Mouse (Mus musculus): Measurements from ENCODE around the gene Spag16.

GRCm38 (mm10) chr1:70165343-70166158 lies 338.8 kb downstream of the Spag16 start:
- no peak for TF ChIP-seq TCF12 (IDR thresholded peaks at IDR 0.05; ENCODE audit: insufficient read depth, poor library complexity, severe bottlenecking)
- TF ChIP-seq MAX (IDR thresholded peaks at IDR 0.05; ENCODE audit: low read depth): no peak
- no peak for TF ChIP-seq SRF (IDR thresholded peaks at IDR 0.05; ENCODE audit: control insufficient read depth, insufficient read length, low read depth)

Data from myocyte (in vitro differentiated cells).